Mouse (Mus musculus) cerebral cortex, adult 2 months (tissue): ENCODE measurements around the gene Ndufb4.

Experiments
- WGBS: fragments of 180-500 bp; shearing (Covaris S2); methylation state at CpG from one replicate; pipeline ENCODE4 v1.1.7; 2018; 5-methylcytosine and 5-hydroxymethylcytosine counted together

The Ndufb4 gene

GRCm38 (mm10) chr16:37677586-37677985 is 23.3 kb upstream of the Ndufb4 start:
- 86% methylated on average over 8 of the region's 8 CpGs for WGBS

GRCm38 (mm10) chr16:37676677-37677072 is 22.4 kb upstream of the Ndufb4 start:
- 27% methylated on average over 4 of the region's 4 CpGs for WGBS

- WGBS: 23% methylated on average over 17 of the region's 17 CpGs
Observed at GRCm38 (mm10) chr16:37676024-37676676, 21.9 kb upstream of the Ndufb4 start.

- WGBS: 91% methylated on average over 5 of the region's 5 CpGs
Observed at GRCm38 (mm10) chr16:37675326-37675725, 21.1 kb upstream of the Ndufb4 start.

GRCm38 (mm10) chr16:37670666-37671283 is 16.5 kb upstream of the Ndufb4 start:
- 53% methylated on average over 4 of the region's 4 CpGs for WGBS

- WGBS: 78% methylated on average over 5 of the region's 5 CpGs
Observed at GRCm38 (mm10) chr16:37665394-37665935, 11.2 kb upstream of the Ndufb4 start.

- WGBS: 48% methylated on average over 9 of the region's 9 CpGs
Observed at GRCm38 (mm10) chr16:37663643-37664459, 9.6 kb upstream of the Ndufb4 start.

- WGBS: 61% methylated on average over 7 of the region's 7 CpGs
Observed at GRCm38 (mm10) chr16:37656796-37657195, 2.5 kb upstream of the Ndufb4 start.

GRCm38 (mm10) chr16:37655756-37656347 is 1.6 kb upstream of the Ndufb4 start:
- 42% methylated on average over 4 of the region's 4 CpGs for WGBS

GRCm38 (mm10) chr16:37654831-37655455 is 690 bp upstream of the Ndufb4 start:
- WGBS: 55% methylated on average over 4 of the region's 4 CpGs

- WGBS: 62% methylated on average over 1 of the region's 1 CpGs
Observed at GRCm38 (mm10) chr16:37653058-37653457, 1.2 kb downstream of the Ndufb4 start.

- 64% methylated on average over 5 of the region's 5 CpGs for WGBS
Observed at GRCm38 (mm10) chr16:37652654-37653053, 1.6 kb downstream of the Ndufb4 start.

GRCm38 (mm10) chr16:37651467-37651866 is 2.8 kb downstream of the Ndufb4 start:
- 70% methylated on average over 5 of the region's 5 CpGs for WGBS

GRCm38 (mm10) chr16:37649068-37649467 is 5.2 kb downstream of the Ndufb4 start:
- WGBS: 90% methylated on average over 5 of the region's 5 CpGs

GRCm38 (mm10) chr16:37647936-37648335 is 6.3 kb downstream of the Ndufb4 start:
- 86% methylated on average over 8 of the region's 8 CpGs for WGBS

GRCm38 (mm10) chr16:37647067-37647466 is 7.2 kb downstream of the Ndufb4 start:
- WGBS: 80% methylated on average over 16 of the region's 16 CpGs

- WGBS: 80% methylated on average over 3 of the region's 3 CpGs
Observed at GRCm38 (mm10) chr16:37645799-37646198, 8.5 kb downstream of the Ndufb4 start.

GRCm38 (mm10) chr16:37645211-37645610 is 9.0 kb downstream of the Ndufb4 start:
- 93% methylated on average over 8 of the region's 8 CpGs for WGBS

- 95% methylated on average over 5 of the region's 5 CpGs for WGBS
Observed at GRCm38 (mm10) chr16:37644486-37644885, 9.8 kb downstream of the Ndufb4 start.

- WGBS: 31% methylated on average over 6 of the region's 6 CpGs
Observed at GRCm38 (mm10) chr16:37636107-37636506, 18.1 kb downstream of the Ndufb4 start.

- WGBS: 91% methylated on average over 1 of the region's 1 CpGs
Observed at GRCm38 (mm10) chr16:37635095-37635494, 19.2 kb downstream of the Ndufb4 start.
